Mouse (Mus musculus) cerebellum, postnatal 25 days (tissue): ENCODE measurements around the gene Dcun1d4.

ENCODE experiments used
- DNase-seq, 2 experiments: peaks; one replicate each; pipeline ENCODE4 v3.0.0; 2021; ENCODE audit warnings: mixed read lengths in 2 of 2

Dcun1d4 gene

DNA sequence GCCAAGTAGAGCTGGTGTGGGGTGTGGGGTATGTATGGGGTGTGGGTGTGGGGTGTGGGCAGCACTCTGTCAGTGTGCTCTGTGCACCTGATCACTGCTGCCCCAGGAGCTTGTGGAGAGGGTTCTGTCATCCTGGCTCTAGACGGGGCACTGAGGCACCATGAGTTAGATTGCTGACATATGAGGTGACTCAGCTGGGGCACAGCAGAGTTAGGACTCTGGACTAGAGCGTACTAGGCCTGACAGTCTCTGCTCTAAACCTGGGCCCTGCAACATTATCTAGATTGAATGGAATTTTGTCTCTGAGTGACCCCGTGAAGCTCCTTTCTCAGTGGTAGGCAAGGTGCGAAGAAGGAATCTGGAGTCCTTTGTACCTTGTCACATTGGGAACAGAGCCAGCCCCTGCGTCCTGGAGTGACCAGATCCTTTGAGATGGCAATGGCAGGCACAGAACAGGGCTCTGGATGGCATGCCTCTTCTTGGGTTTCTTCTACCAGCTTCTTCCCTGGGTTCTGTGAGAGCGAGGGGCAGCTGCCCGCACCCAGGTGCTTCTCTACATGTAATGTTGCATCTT is 20.2 kb downstream of the Dcun1d4 start:
- DNase-seq: no peak

DNA sequence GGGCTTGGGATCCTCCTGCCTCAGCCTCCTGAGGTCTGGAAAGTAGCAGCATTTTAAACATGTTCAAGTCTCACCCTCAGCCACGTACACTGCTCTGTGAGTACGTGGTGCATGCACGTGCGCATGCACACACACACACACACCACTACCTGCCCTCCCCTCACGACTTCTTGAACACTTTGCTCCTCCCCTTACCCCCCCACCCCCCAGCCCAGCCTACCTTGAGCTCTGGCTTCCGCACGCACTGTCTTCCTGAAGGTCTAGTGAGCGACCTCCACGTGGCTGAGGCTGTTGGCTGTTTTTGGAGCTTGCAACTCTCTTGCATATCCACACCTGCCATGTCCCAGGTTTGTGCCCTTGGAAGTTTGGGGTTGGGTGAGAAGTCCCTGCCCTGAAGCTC is 21.6 kb downstream of the Dcun1d4 start:
- no peak for DNase-seq

DNA sequence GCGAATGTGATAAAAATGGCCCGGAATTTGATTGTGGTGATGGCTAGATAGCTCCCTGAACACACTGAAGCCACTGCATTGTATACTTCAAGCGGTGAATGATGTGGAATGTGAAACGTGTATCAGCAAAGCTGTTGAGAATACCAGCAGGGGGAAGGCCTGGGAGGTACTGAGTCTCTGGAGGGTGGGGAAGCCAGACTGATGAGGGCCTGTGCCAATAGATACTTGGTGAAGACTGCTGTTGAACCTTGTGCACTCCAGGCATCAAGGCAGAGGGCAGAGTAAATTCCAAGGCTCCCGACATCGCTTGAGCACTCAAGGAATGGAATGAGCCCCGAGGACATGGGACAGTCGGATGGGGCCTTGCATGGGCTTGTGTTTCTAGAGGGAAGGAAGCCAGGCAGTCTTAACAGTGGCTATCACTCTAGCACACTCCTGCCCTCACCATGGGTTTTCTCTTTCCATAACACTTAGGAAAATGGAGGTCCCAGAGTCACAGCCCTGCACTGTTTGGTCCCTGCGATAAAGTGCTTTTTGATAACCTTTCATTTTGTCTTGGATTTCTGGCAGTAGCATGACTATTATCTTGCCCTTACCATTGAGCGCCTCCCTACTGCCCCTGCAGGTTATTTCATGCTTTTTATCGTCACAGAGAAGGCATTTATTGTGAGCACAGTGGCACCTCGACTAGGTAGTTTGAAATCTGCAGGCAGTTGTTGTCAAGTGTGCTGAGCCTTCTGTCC is 22.4 kb downstream of the Dcun1d4 start:
- no peak for DNase-seq

DNA sequence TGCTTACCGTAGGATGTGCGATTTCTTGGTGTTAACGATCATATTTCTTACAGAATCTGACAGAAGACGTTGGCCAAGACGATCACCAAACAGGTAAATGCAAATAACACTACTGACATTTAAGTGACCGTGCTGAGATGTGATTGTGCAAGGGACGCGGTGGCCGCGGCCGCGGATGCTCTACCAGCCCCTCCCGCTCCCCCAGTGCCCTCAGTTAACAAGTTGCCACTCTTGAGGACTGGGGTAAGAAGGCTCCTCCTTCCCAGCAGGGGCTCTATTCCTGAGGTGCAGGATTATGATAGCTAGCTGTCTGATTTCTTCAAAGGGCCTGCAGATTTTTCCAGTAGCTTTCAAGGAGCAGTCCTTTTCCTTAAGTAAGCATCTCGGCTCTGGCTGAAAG is 30.3 kb downstream of the Dcun1d4 start:
- DNase-seq: no peak

DNA sequence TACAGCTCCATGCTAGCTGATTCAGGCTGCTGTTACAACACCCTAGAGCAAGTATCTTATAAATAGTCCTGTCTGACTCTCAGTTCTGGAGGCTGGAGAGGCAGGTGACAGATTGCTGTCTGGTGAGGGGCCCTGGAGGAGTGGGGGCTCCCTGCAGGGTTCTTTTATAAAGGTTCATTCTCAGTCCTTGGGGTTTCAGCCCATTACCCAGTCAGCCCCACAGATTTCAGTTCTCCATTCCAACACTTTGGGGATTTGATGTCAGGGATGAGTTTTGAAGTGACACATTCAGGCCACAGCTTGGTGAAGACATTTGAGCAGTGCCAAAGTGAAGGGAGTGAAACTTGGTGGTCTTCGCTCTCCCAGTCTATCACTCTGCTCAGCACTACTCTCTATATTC is 31.4 kb downstream of the Dcun1d4 start:
- no peak for DNase-seq

DNA sequence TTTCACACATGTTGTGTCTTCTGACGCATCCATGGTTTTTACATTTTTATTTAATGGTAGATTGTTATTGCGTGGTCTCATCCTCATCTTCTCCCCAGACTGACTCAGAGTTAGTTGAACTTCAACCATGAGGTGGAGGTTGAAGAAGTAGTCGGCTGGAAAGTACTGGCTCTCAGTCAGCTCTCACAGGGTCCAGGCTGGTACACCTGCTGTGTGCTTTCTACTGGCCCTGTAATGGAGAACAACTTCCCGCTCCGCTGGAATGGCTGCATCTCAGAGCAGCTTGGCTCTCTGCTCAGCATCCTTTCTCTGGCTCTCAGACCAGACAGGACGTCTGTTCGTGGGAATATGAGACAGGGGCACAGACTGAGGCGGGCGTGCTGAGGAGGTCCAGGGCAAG is 31.9 kb downstream of the Dcun1d4 start:
- no peak for DNase-seq

DNA sequence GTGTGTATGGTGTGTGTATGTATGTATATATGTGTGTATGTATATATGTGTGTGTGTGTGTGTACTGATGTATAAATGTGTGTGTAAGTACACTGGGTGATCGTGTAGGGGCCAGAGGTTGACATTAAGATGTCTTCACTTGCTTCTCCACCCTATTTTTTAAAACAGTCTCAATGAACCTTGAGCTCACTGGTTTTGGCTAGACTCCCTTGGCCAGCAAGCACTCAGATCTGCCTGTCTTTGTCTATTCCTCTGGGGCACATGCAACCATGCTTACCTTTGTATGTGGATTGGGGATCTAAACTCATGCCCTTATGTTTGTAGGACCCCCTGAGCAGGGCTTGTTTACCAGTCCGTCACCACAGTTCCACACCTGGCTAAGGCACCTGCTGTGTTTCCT is 33.4 kb downstream of the Dcun1d4 start:
- DNase-seq: no peak

DNA sequence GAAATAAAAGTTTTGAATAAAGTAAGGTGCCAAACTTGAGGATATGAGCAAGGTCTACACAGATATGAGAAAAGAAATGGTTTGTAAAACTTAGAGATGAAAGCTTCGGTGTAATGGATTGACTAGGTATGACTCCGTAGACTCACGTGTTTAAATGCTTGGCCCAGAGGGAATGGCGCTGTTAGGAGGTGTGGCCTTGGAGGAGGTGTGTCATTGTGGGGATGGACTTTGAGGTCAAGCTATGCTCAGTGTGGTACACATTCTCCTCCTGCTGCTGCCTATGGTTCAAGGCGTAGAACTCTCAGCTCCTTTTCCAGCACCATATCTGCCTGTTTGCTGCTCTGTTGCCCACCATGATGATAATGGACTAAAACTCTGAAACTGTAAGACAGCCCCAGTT is 36.5 kb downstream of the Dcun1d4 start:
- DNase-seq: no peak

DNA sequence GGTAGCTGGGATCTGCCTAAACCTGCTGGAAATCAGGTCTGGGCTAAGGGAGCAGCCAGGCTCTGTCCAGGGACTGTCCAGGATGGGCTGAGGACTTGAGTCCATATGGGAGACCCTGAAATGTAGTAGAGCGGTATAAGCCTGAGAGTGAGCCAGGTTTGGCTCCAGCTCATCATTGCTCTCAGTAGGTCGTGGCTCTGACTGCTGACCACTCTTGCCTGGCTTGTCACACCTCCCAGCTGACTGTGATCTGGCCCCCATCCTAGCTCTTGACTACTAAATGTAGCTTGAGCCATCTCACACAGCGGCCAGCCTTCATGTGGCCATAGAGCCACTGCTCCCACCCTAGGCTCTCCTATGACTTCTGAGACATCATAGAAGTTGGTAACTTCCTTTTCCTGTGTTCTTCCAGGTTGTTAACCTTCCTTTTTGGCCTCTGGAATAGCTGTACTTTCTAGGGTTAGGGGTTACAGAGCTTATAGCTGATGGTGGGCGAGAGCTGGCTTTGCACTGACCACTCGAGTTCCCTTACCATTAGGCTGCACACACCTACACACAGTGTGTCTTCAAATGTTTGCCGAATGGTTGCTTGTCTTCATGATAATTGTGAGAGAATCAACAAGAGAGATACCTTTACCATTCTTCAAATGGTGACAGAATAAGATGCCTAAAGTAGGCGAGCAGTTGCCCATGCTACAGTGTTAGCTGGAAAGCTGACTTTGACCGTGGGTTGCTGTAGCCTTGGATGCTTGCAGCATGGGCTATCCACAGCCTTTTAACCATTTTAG is 37.8 kb downstream of the Dcun1d4 start:
- DNase-seq: no peak

DNA sequence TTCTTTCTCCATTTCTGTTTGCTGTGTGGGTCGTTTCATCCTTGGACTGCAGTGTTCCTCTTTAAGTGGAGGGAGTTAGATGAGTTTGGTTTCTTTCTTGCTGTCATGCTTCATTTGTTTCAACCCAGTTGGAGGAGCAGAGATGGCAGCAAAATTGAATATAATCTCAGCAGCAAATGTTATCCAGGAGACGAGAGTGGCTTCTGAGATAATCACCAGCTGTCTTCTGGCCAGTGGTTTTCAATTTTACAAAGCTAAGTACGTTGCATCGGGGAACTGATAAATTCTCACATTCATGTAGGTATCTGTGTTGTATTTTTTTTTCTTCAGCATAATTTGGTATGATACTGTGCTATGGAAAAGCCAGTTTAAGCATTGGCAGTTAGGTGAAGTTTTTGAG is 40.0 kb downstream of the Dcun1d4 start:
- no peak for DNase-seq

DNA sequence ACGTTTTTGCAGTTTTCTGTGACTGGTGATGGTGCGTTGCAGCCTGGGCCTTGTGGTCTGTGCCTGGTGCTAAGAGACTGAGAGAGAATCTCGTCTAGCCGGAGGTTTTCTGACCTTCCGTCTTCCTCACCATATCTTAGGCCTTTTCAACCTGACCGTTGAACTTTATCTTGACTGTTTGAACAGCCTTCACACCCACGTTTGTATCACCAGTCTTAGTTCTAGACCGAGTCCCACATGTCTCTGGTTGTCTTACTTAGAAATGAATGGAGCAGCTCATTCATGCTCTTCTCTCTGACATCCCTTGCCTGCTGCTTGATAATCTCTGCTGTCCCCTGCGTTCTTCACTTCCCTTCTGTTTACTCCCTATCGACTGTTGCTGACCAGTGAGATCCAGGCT is 42.4 kb downstream of the Dcun1d4 start:
- no peak for DNase-seq

DNA sequence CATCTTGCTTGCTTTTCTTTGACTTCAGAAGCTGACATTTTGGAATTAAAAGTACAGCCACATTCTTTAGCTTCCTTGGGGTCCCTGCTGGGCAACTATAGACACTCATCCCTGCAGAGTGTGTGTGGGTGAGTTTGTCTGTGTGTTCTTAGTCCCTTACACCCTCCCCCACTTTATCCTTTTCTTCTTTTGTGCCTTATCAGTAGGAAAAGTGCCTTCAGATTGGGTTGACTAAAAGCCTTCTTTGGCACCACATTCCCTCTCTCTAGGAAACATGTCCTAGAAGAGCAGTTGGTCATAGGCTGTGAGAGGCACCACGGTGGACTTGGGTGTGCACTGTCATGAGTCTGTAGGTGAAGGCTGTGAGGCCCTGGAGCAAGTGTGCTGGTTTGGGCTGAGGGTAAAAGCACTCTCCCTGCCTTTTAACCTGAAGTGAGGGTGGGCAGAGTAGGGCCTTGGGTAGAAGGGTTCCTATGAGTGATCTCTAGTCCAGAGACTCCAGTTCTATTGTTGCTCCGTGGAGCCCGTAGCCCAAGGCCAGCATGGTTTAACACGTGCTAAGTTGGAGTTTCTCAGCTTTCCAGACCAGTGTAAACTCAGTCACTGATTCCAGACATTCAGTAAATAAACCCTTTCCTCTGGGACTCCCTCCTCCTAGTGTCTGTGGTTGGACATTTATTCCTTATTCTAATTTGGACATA is 43.6 kb downstream of the Dcun1d4 start:
- no peak for DNase-seq

DNA sequence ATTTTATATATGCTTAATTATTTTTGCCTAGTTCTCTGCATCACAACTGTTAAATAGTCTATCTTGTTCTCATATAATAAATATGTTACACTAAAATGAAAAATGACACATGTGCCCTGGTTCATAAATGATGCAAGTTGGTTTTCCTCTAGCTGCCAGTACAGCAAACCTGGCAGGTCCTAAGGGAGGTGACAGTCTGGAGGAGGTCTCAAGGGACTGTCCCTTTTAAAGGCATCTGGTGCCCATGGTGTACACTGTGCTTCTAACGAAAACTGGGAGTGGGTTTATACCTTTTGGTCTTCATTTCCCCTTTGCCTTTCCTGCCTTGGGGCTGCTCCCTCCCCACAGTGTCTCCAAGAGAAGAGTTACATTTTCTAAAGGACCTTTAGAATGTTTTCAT is 51.4 kb downstream of the Dcun1d4 start:
- no peak for DNase-seq

DNA sequence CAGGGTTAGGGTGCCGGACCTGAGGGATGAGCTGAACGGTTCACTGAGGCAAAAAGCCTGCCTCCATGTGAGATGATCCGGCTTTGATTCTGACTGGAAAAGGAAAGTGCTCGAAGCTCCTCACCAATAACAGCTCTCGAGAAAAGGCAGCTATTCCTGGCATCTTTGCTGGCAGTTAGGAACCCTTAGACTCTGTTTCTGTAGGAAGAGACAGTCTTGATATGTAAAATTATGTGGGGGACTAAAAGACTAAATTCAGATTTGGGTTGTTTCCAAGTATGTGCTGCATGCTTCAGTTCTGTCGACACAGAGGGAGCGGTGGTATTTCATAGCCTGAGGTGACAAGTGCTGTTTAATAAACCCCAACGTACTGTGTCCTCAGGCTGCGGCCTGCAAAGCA is 52.1 kb downstream of the Dcun1d4 start:
- DNase-seq: no peak

DNA sequence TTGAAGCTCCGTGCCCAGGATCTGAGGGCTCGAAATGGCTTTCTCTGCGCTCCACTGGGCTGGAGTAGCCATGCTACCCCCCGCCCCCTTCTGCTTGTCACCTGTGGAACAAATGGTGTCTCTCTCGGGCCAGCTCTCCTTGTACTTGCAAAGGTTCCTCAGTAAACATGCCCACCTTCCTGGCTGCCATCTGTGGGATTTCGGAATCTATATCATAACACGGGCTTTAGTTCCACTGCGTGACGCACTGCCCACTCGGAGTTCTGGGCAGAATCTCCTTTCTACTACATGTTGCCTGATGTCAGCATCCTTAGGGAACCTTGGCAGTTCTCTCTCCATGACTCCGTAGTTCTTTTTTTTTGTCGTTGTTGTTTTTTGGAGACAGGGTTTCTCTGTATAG is 56.9 kb downstream of the Dcun1d4 start:
- DNase-seq: no peak

DNA sequence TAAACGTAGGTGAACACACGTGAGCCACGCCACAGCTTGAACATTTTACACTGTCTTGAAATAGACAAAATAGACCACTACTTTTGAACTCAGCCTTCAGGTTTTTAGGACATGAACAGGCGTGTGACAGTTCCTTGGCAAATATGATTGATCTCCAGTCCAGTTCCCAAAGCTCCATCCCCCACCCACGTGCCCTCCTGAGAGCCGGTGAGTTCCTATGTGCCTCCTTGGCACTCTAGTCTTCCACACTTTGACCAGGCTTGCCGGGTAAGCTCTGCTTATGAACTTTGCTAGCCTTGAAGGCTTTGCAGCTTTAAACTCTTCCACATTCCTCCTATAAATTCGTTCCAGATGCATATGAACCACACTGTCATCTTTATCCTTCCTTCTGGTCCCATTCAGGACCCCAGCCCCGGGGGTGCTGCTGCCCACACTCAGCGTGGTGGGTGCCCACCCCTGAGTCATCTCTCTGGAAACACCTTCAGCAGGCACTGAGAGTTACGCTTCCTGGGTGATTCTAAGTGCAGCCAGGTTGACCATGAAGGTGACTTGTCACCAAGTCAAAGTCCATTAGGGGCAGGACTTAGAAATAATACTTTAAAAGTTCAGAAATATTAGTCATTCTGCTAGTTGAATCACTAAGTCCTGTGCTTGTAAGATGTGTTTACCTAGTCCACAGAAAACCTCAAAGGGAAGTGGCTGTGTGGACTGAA is 57.9 kb downstream of the Dcun1d4 start:
- DNase-seq: no peak

DNA sequence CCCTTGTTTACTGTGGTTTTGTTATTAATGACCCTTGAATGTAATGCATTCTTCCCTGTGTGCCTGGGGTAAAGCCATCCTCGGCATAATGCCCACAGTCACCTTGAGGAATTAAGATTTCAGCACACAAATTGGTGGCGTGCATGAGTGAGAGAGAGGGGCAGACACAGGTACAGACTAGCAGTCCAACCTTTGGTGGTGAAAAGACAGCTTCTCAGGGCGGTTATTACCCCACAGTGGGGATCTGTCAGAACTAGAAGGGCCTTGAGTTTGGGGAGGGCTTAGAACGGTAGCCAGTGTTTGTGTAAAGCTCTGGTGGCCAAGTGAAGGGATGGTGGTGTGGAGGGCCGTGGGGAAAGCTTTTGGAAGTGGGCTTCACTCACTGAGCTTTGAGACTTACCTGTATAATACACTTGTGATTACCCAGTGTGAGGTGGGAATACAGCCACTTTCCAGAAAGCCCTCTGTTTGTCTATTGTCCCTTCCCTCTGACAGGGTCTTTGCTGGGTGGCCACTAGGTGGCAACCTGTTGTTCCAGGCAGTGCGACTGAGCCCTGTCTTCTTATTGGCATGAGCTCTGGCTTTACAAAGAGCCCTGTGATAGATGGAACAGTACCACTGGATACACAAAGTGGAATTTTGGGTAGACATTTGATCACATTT is 59.2 kb downstream of the Dcun1d4 start:
- DNase-seq: peak; percentile 35 to 64

DNA sequence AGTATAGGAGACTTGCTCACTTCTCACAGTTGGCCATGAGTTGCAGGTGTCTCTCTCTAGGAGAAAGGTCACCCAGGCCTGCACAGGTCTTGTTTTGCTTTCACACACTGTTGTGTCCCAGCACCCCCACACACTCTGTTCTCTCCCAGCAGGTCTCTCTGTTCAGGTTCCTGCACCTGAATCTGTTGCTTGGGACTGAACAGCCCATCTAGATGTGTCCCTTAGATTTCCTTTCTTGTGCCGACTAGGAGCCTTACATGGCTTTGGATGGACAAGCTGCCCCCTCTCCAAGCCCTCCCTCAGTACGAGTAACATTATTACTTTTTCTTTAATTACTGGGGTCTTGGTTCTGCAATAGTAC is 59.7 kb downstream of the Dcun1d4 start:
- DNase-seq: no peak

DNA sequence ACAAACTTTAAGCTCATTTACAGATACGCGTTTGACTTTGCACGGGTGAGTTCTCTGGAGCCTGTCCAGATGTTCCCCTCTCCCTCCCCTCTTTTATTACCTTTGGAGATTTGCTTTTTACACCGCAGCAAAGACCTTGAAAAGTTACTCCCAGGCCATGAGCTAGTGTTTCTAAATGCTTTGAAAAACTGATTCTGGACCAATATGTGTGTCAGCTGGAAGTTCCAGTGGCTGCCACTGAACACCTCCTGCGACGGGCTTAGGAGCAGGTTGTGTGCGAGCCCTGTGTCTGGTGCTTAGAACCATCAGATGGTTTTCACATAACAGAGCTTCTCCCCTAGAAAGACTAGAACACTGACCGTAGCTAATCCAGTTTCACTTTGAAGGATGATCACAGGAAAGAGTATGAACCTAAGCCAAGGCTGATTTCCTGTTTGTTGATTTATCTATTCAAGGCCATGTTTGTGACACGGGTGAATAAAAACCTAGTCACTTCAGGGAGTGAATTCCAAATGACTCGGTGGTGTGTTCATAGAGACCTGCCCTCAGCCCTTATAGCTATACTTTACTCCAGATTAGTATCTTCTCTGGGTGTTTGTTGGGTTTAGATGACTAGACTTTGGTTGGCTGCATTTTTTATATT is 63.4 kb downstream of the Dcun1d4 start:
- DNase-seq: no peak

DNA sequence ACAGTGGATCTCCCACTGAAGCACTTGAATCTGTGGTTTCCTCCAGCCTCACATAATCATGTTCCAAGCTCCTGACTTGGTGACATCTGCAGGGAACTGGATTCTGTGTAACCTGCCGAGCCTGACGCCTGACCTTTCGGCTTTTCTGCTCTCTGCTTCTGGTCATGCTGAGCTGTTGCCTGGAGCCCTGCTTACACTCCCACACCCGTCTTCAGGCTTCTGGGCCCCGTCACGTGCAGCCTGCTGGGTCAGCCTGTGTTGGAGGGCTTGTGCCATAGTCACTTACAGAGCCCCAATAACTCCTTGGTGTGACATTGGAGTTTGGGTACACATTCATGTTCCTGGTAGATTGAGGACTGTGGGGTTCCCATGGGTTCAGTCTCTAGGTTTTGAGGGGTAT is 64.8 kb downstream of the Dcun1d4 start:
- no peak for DNase-seq

DNA sequence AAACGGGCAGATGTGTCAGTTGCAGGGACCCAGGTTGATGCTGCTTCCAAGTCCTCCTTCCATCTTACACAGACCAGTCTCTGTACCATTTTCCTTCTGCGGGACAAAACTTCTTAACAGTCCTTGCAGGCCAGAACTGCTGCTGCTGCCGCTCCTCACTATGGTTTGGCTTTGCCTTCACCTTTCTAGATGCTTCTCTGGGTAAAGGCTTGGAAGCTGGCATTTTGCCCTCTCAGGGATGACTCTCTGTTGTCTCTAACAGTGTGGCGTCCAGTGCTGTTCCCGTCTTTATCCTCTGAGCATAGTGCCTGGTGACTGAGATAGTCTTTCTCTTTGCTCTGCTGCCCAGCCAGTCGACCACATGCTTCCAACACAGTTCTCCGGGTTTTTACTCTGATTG is 66.5 kb downstream of the Dcun1d4 start:
- no peak for DNase-seq

DNA sequence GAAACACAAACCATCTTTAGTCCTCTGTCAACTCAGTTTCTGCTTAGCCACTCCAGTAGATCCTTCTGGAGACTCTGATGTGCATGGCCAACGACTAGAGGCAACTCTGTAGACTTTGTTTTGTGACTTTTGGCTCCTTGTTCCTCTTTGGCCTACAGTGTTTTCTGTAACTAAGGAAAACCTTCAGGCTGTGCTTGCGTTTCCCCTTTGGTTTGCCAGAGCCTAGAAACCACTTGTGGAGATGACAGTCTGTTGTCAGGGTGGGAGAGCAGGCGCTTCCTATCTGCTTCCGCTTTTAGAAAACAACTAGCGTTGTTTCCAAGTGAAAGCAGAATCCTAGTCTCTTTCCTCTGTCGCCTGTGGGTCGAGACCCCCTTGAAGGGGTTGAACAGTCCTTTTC is 67.4 kb downstream of the Dcun1d4 start:
- no peak for DNase-seq
